Mouse (Mus musculus) neural tube, embryonic 14.5 days (tissue): ENCODE measurements around the gene Sncb. TPM values are rescaled to one million over a fixed set of nuclear protein-coding genes. Genes with fewer than 3 reads are reported as not detected.

Experiments used
- ATAC-seq: fragments of 200-750 bp; cut with Nextera tagmentation; 2 replicates; pipeline ENCODE4 v1.8.0; 2017; ENCODE audit warnings: low read depth, mild to moderate bottlenecking, moderate TSS enrichment, moderate library complexity
- H3K27ac ChIP-seq: fragments of 300-500 bp; sonication (generic); 2 replicates; pipeline ENCODE4 v1.5.1; 2014; ENCODE audit warnings: low read depth, mild to moderate bottlenecking, control low read depth, low read length, moderate library complexity, mixed read lengths
- H3K27me3 ChIP-seq: fragments of 300-500 bp; sonication (generic); 2 replicates; pipeline ENCODE4 v1.6.1; 2014; ENCODE audit warnings: low read length; ENCODE audit not compliant: control insufficient read depth, insufficient read depth
- H3K36me3 ChIP-seq: fragments of 300-500 bp; sonication (generic); 2 replicates; pipeline ENCODE4 v1.6.1; 2014; ENCODE audit warnings: low read length, mixed read lengths; ENCODE audit not compliant: control insufficient read depth, insufficient read depth
- H3K4me1 ChIP-seq: fragments of 300-500 bp; sonication (generic); 2 replicates; pipeline ENCODE4 v1.6.1; 2014; ENCODE audit warnings: low read length; ENCODE audit not compliant: control insufficient read depth, insufficient read depth
- H3K4me2 ChIP-seq: fragments of 300-500 bp; sonication (generic); 2 replicates; pipeline ENCODE4 v1.6.1; 2014; ENCODE audit warnings: mild to moderate bottlenecking, low read depth, low read length, control low read depth
- H3K4me3 ChIP-seq: fragments of 300-500 bp; sonication (generic); 2 replicates; pipeline ENCODE4 v1.5.1; 2014; ENCODE audit warnings: low read depth, low read length, control low read depth, mixed read lengths
- H3K9ac ChIP-seq: fragments of 300-500 bp; sonication (generic); replicated peaks from 2 replicates; pipeline ENCODE4 v1.6.1; 2014; ENCODE audit warnings: low read depth, mild to moderate bottlenecking, control low read depth, low read length, mixed read lengths
- H3K9me3 ChIP-seq: fragments of 300-500 bp; sonication (generic); 2 replicates; pipeline ENCODE4 v1.6.1; 2016; ENCODE audit warnings: low read length; ENCODE audit not compliant: control insufficient read depth
- WGBS: fragments of 180-500 bp; shearing (Covaris S2); extraction: QIAGEN DNeasy Blood & Tissue Kit; methylation state at CpG from one replicate; pipeline ENCODE4 v1.1.7; 2014; 5-methylcytosine and 5-hydroxymethylcytosine counted together
- polyA plus RNA-seq: library from polyadenylated mRNA; unstranded; fragments of >200 nt; fragmentation: Nextera tagmentation; extraction: Ambion mirVana; gene quantifications from 2 replicates; pipeline ENCODE4 v1.2.1, GENCODE M21; 2014

Gene Sncb
- polyA plus RNA-seq, 1 experiment from 2014 or later, result 118 TPM

GRCm38 (mm10) chr13:54798740-54799139 lies 32.3 kb upstream of the Sncb start:
- no peak; the same call in 1 of the 2 replicates for ATAC-seq
- no peaks in the 10 kb centered on the region for H3K9me3 ChIP-seq
- H3K4me2 ChIP-seq, result no peak overlapping the region
- H3K4me1 ChIP-seq, result no peaks in the 10 kb centered on the region
- no peak overlapping the region for H3K4me3 ChIP-seq
- H3K9ac ChIP-seq, result no peak overlapping the region
- H3K27me3 ChIP-seq, result no peaks in the 10 kb centered on the region
- H3K36me3 ChIP-seq, result no peaks in the 10 kb centered on the region
- WGBS, result 85% methylated on average over 10 of the region's 10 CpGs
- H3K27ac ChIP-seq, result no peak overlapping the region

GRCm38 (mm10) chr13:54797861-54798643 lies 31.7 kb upstream of the Sncb start:
- H3K9me3 ChIP-seq, result no peaks in the 10 kb centered on the region
- H3K4me2 ChIP-seq, result no peak overlapping the region
- 82% methylated on average over 16 of the region's 16 CpGs for WGBS
- no peak overlapping the region for H3K27ac ChIP-seq
- H3K36me3 ChIP-seq, result no peaks in the 10 kb centered on the region
- no peaks in the 10 kb centered on the region for H3K4me1 ChIP-seq
- no peak for ATAC-seq
- H3K27me3 ChIP-seq, result no peaks in the 10 kb centered on the region
- H3K4me3 ChIP-seq, result no peak overlapping the region
- no peak overlapping the region for H3K9ac ChIP-seq

DNA sequence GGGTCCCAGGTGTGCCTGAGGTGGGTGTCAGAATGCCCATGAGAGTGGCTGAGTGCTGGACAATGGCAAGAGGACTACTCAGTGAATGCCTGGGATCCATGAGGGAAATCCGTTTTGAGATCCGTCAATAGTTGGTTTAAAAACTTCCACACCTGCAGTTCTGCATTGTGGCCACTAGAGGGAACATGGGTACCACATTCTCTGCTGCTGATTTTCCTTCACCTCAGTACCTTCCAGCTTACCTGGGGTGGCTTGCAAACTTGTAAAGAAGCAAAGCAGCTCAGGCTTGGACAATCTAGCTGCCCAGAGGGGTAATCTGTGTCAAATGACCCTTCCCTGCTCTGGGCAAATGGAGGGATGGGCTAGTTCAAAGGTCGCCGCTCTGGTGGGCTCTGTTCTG lies 31.0 kb upstream of the Sncb start:
- H3K4me3 ChIP-seq, result no peak overlapping the region
- no peak overlapping the region for H3K27ac ChIP-seq
- no peaks in the 10 kb centered on the region for H3K36me3 ChIP-seq
- no peak for ATAC-seq
- H3K4me2 ChIP-seq, result no peak overlapping the region
- no peaks in the 10 kb centered on the region for H3K9me3 ChIP-seq
- H3K4me1 ChIP-seq, result no peaks in the 10 kb centered on the region
- no peaks in the 10 kb centered on the region; the same call in 1 of the 2 replicates for H3K27me3 ChIP-seq
- no peak overlapping the region for H3K9ac ChIP-seq
- 41% methylated on average over 4 of the region's 4 CpGs for WGBS

DNA sequence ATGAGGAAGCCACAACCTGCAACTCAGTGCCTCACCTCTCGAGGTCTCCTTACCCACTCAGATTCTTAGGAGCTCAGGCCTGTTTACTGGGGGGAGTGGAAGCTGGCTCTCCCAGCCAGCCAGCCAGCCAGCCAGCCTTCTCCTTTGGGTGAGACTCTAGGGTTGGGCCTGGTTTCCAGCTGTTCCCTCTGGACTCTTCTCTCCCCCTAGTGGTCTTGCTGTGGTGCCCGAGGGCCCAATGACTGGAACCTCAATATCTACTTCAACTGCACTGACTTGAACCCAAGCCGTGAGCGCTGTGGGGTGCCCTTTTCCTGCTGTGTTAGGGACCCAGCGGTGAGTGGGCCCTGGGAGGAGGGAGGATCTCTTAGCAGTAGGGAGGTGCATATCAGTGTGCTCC lies 28.4 kb upstream of the Sncb start:
- ATAC-seq, result no peak
- 50% methylated on average over 5 of the region's 5 CpGs for WGBS
- H3K4me2 ChIP-seq, result no peak overlapping the region
- no peak overlapping the region for H3K9ac ChIP-seq
- no peaks in the 10 kb centered on the region; the same call in 1 of the 2 replicates for H3K27me3 ChIP-seq
- no peak overlapping the region for H3K27ac ChIP-seq
- H3K36me3 ChIP-seq, result no peaks in the 10 kb centered on the region
- peaks cover 5% of the 10 kb centered on the region; the same call in 1 of the 2 replicates for H3K4me1 ChIP-seq
- H3K9me3 ChIP-seq, result no peaks in the 10 kb centered on the region
- H3K4me3 ChIP-seq, result no peak overlapping the region

- WGBS, result 81% methylated on average over 16 of the region's 16 CpGs
- Histone ChIP-seq H3K9me3 (no peaks in the 10 kb centered on the region), H3K27me3 (no peaks in the 10 kb centered on the region; the same call in 1 of the 2 replicates), H3K27ac (no peak overlapping the region), H3K4me2 (no peak overlapping the region), H3K4me3 (no peak overlapping the region), H3K36me3 (no peaks in the 10 kb centered on the region), H3K4me1 (peaks cover 5% of the 10 kb centered on the region; the same call in 1 of the 2 replicates), H3K9ac (no peak overlapping the region)
- no peak for ATAC-seq
Measured at GRCm38 (mm10) chr13:54794002-54794577, 27.7 kb upstream of the Sncb start.

DNA sequence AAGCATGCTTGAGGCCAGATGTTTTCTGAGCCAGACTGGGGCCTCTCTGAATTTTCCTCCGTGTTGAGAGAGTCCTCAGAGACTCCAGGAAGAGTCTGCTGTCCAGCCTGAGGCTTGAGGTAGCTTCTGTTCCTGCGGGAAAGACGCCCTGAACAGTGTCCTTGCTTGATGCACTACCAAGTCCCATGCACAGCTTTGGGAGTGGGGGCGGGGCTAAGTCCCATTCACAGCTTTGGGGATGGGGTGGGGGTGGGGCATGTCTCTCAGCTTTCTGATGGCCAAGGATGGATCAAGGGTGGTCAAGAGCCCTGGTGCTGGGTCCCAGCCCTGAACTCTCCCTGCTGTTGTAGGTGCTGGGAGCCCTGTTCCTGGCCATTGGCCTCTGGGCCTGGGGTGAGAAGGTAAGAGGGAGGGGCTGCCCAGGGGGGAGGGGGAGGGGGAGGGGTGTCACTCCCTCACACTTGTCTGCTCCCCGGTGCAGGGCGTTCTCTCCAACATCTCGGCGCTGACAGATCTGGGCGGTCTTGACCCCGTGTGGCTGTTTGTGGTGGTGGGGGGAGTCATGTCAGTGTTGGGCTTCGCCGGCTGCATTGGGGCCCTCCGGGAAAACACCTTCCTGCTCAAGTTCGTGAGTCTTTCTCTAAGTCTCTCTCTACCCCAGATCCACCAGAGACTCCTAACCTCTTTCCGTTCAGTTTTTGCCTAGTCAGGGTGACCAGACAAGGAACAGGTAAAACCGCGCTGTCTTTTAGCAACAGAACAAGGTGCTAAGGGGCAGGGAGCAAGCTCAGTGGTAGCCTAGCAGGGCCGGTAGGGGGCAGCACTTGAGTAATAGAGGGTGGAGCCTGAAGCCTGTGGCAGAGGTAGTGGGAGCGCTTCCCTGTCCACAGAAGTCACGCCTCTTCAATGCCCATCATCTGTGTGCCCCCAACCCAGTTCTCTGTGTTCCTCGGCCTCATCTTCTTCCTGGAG lies 26.1 kb upstream of the Sncb start:
- H3K9ac ChIP-seq, result no peak overlapping the region
- H3K9me3 ChIP-seq, result no peaks in the 10 kb centered on the region
- H3K27me3 ChIP-seq, result no peaks in the 10 kb centered on the region; the same call in 1 of the 2 replicates
- H3K27ac ChIP-seq, result no peak overlapping the region
- peaks cover 5% of the 10 kb centered on the region; the same call in 1 of the 2 replicates for H3K4me1 ChIP-seq
- 15% methylated on average over 21 of the region's 21 CpGs for WGBS
- no peaks in the 10 kb centered on the region for H3K36me3 ChIP-seq
- H3K4me2 ChIP-seq, result no peak overlapping the region
- ATAC-seq, result no peak
- H3K4me3 ChIP-seq, result no peak overlapping the region

DNA sequence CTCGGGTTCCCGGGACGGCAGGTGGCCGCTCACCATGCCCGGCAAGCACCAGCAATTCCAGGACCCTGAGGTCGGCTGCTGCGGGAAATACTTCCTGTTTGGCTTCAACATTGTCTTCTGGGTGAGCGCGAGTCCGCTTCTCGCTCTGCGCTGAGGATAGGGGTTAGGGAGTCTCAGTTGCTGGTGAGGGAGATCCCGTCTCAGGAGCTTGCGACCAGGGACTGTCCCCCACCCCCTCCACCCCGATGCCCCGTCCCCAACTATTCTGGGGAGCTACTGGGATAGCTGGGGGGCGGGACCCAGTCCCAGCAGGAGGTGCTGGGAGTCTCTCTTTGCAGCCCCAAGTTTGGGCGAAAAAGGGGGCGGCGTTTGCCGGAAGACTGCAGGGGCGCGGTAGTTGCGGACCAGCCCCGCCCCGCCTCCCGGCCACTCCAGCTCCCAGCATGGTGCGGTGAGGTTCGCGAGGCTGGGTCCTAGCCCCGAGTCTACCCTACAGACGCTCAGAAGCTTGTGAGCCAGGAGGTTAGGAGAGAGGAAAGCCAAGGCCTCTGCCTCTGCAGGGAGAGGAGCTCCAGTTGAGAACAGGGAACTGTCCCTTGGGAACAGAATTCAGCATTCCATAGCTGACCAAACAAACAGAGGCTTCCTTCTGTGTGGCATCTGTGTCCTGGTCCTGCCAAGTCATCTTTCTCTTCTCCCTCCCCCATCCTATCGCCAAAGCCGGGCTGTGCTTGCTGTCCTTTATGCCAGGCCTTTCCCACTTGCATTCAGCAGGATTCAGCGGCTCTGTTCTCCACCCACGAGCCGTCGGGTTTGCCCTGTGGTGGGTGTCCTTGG lies 23.4 kb upstream of the Sncb start:
- Histone ChIP-seq H3K27me3 (no peaks in the 10 kb centered on the region; the same call in 1 of the 2 replicates), H3K4me2 (peak overlapping the region; percentile 97), H3K27ac (0 out of 2 replicates have a peak overlapping the region, but pooled peaks have one; percentile 10)

More for the DNA sequence above, 23.4 kb upstream of the Sncb start:
- WGBS, result 1% methylated on average over 38 of the region's 38 CpGs
- Histone ChIP-seq H3K4me1 (peaks cover 5% of the 10 kb centered on the region; the same call in 1 of the 2 replicates), H3K4me3 (peak overlapping the region; percentile 55), H3K9me3 (no peaks in the 10 kb centered on the region), H3K9ac (peak overlapping the region; percentile 55), H3K36me3 (no peaks in the 10 kb centered on the region)
- peak; percentile 53 for ATAC-seq
